Mouse (Mus musculus): ENCODE measurements around the gene Prr5l.

The Prr5l gene

GRCm38 (mm10) chr2:101882998-101883397, at the start of gene Prr5l:
Prr5l (minus strand) TSS chr2:101883027.
- DNase-seq (ENCODE audit: low spot score): no peak

- no peak for DNase-seq (ENCODE audit: low spot score)
These were observed 49.5 kb upstream of the Prr5l start for GRCm38 (mm10) chr2:101932169-101932936.

GRCm38 (mm10) chr2:101925591-101926188, 42.9 kb upstream of the Prr5l start:
- DNase-seq (ENCODE audit: low spot score): no peak

GRCm38 (mm10) chr2:101925183-101925582, 42.4 kb upstream of the Prr5l start:
- DNase-seq (ENCODE audit: low spot score): no peak

GRCm38 (mm10) chr2:101923181-101923580, 40.4 kb upstream of the Prr5l start:
- no peak for DNase-seq (ENCODE audit: low spot score)

GRCm38 (mm10) chr2:101922302-101922701, 39.5 kb upstream of the Prr5l start:
- no peak for DNase-seq (ENCODE audit: low spot score)

GRCm38 (mm10) chr2:101920136-101920554, 37.3 kb upstream of the Prr5l start:
- no peak for DNase-seq (ENCODE audit: low spot score)

GRCm38 (mm10) chr2:101918518-101918917, 35.7 kb upstream of the Prr5l start:
- no peak for DNase-seq (ENCODE audit: low spot score)

- no peak for DNase-seq (ENCODE audit: low spot score)
These were observed 26.7 kb upstream of the Prr5l start for GRCm38 (mm10) chr2:101909326-101910080.

- no peak for DNase-seq (ENCODE audit: low spot score)
These were observed 25.9 kb upstream of the Prr5l start for GRCm38 (mm10) chr2:101908773-101909172.

- no peak for DNase-seq (ENCODE audit: low spot score)
These were observed 24.7 kb upstream of the Prr5l start for GRCm38 (mm10) chr2:101907386-101908022.

- no peak for DNase-seq (ENCODE audit: low spot score)
These were observed 23.5 kb upstream of the Prr5l start for GRCm38 (mm10) chr2:101906379-101906690.

GRCm38 (mm10) chr2:101905534-101906378, 22.9 kb upstream of the Prr5l start:
- DNase-seq (ENCODE audit: low spot score): peak; percentile 69

GRCm38 (mm10) chr2:101902196-101902595, 19.4 kb upstream of the Prr5l start:
- DNase-seq (ENCODE audit: low spot score): no peak

GRCm38 (mm10) chr2:101896425-101897204, 13.8 kb upstream of the Prr5l start:
- no peak for DNase-seq (ENCODE audit: low spot score)

GRCm38 (mm10) chr2:101894126-101894525, 11.3 kb upstream of the Prr5l start:
- DNase-seq (ENCODE audit: low spot score): no peak

GRCm38 (mm10) chr2:101891143-101891542, 8.3 kb upstream of the Prr5l start:
- no peak for DNase-seq (ENCODE audit: low spot score)

- DNase-seq (ENCODE audit: low spot score): no peak
These were observed 6.1 kb upstream of the Prr5l start for GRCm38 (mm10) chr2:101888886-101889285.

GRCm38 (mm10) chr2:101885768-101886438, 3.1 kb upstream of the Prr5l start, which contains the start of gene Commd9:
Commd9 (plus strand) TSS chr2:101886247.
- DNase-seq (ENCODE audit: low spot score): peak; percentile 86

- no peak for DNase-seq (ENCODE audit: low spot score)
These were observed 1.5 kb upstream of the Prr5l start for GRCm38 (mm10) chr2:101884286-101884685.

Measured in urinary bladder, postnatal 25 days (tissue).